Mouse (Mus musculus) cerebellum, adult 2 months (tissue): ENCODE measurements at regions not wholly inside any gene's neighbourhood (a gene's known extent, or its start where the extent isn't known, plus 50 kb on each side); places are given as distances from the start of the nearest gene placed in this dataset.

Experiments used
- CTCF ChIP-seq: fragments of 200-500 bp; IDR thresholded peaks from 2 replicates; pipeline ENCODE4 v1.5.1; 2011; ENCODE audit warnings: low read depth, mild to moderate bottlenecking, control low read depth, low read length, moderate library complexity, borderline replicate concordance; ENCODE audit not compliant: insufficient read depth
- POLR2A ChIP-seq: fragments of 200-500 bp; IDR thresholded peaks from 2 replicates; pipeline ENCODE4 v1.6.1; 2011; ENCODE audit warnings: low read length, control low read depth, borderline replicate concordance; ENCODE audit not compliant: insufficient read depth

DNA sequence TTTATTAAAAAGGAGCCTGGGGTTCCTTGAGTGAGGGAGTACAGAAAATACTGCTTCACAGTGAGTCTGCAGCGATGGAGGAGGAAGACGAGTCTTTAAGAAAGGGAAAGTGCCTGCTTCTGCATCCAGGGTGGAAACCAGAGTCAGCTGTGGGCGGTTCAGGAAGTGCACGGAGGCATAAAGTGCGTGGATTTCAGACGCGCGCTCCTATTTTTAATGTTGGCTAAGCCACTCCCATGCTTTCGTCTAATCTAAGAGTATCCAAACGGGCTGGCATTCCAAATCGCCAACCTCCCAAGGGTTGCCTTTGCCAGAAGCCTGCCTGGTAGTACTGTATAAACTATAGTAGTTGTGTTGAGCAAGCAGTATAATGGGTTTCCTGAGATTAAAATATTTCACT, 50.4 kb upstream of the Nap1l1 start:
- TF ChIP-seq POLR2A (no peak), CTCF (no peak)
